Mouse (Mus musculus) forebrain, embryonic 14.5 days (tissue): ENCODE results near the gene Dusp27. TPM values are rescaled to one million over a fixed set of nuclear protein-coding genes. Genes with fewer than 3 reads are reported as not detected.

Experiments used
- ATAC-seq: fragments of 200-750 bp; cut with Nextera tagmentation; 2 replicates; pipeline ENCODE4 v1.8.0; 2017; ENCODE audit warnings: mild to moderate bottlenecking, moderate library complexity
- DNase-seq: peaks from one replicate; pipeline ENCODE4 v3.0.0-alpha.2; 2015; ENCODE audit warnings: low spot score
- H3K27ac ChIP-seq: fragments of 300-500 bp; sonication (generic); 2 replicates; pipeline ENCODE4 v1.5.1; 2014; ENCODE audit warnings: low read depth, mild to moderate bottlenecking, control low read depth, low read length, moderate library complexity
- H3K27me3 ChIP-seq: fragments of 300-500 bp; sonication (generic); replicated peaks from 2 replicates; pipeline ENCODE4 v1.6.1; 2014; ENCODE audit warnings: low read length, control low read depth, mixed read lengths; ENCODE audit not compliant: control insufficient read depth, insufficient read depth
- H3K36me3 ChIP-seq: fragments of 300-500 bp; sonication (generic); 2 replicates; pipeline ENCODE4 v1.6.1; 2014; ENCODE audit warnings: low read length, control low read depth; ENCODE audit not compliant: control insufficient read depth, insufficient read depth
- H3K4me1 ChIP-seq: fragments of 300-500 bp; sonication (generic); 2 replicates; pipeline ENCODE4 v1.6.1; 2014; ENCODE audit warnings: antibody characterized with exemption, low read length, control low read depth; ENCODE audit not compliant: control insufficient read depth, insufficient read depth
- H3K4me2 ChIP-seq: fragments of 300-500 bp; sonication (generic); 2 replicates; pipeline ENCODE4 v1.6.1; 2014; ENCODE audit warnings: mild to moderate bottlenecking, control low read depth, low read length
- H3K4me3 ChIP-seq: fragments of 300-500 bp; sonication (generic); 2 replicates; pipeline ENCODE4 v1.5.1; 2014; ENCODE audit warnings: low read depth, low read length, control low read depth
- H3K9ac ChIP-seq: fragments of 300-500 bp; sonication (generic); 2 replicates; pipeline ENCODE4 v1.6.1; 2014; ENCODE audit warnings: mild to moderate bottlenecking, low read length, control low read depth, moderate library complexity
- H3K9me3 ChIP-seq: fragments of 300-500 bp; sonication (generic); replicated peaks from 2 replicates; pipeline ENCODE4 v1.6.1; 2016; ENCODE audit warnings: low read length, control low read depth, mixed read lengths; ENCODE audit not compliant: control insufficient read depth
- WGBS: fragments of 180-500 bp; shearing (Covaris S2); extraction: QIAGEN DNeasy Blood & Tissue Kit; methylation state at CpG from one replicate; pipeline ENCODE4 v1.1.7; 2014; 5-methylcytosine and 5-hydroxymethylcytosine counted together
- polyA plus RNA-seq: library from polyadenylated mRNA; unstranded; fragments of >200 nt; fragmentation: Nextera tagmentation; extraction: Ambion mirVana; gene quantifications from 2 replicates; pipeline ENCODE4 v1.2.1, GENCODE M21; 2014

Dusp27 gene
- polyA plus RNA-seq, 1 experiment from 2014 or later = 0.70 TPM

DNA sequence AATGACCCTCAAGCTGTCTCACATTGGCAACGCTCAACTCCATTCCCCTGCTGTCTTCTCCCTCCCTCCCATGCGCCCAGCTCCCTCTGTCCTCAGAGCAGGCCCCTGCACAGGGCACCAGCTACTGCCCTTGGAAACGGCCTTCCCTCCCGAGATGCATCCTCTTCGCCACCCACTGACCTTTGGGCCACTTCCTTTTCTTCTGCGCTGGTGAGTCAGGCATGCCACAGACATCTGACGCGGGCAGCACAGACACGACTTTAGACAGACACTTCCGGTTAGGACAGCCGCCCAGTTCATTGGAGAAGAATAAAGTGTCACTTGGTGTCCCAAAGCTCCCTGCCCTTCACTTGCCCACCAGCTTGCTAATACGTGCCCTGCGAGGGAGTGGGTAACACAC, 10.4 kb upstream of the Dusp27 start:
- Histone ChIP-seq H3K4me1 (no peaks in the 10 kb centered on the region), H3K27ac (no peak overlapping the region), H3K4me2 (no peak overlapping the region), H3K4me3 (no peak overlapping the region), H3K9me3 (no peaks in the 10 kb centered on the region), H3K27me3 (no peaks in the 10 kb centered on the region), H3K9ac (no peak overlapping the region), H3K36me3 (no peaks in the 10 kb centered on the region)
- DNase-seq (no peak), ATAC-seq (no peak)
- 87% methylated on average over 13 of the region's 13 CpGs for WGBS

DNA sequence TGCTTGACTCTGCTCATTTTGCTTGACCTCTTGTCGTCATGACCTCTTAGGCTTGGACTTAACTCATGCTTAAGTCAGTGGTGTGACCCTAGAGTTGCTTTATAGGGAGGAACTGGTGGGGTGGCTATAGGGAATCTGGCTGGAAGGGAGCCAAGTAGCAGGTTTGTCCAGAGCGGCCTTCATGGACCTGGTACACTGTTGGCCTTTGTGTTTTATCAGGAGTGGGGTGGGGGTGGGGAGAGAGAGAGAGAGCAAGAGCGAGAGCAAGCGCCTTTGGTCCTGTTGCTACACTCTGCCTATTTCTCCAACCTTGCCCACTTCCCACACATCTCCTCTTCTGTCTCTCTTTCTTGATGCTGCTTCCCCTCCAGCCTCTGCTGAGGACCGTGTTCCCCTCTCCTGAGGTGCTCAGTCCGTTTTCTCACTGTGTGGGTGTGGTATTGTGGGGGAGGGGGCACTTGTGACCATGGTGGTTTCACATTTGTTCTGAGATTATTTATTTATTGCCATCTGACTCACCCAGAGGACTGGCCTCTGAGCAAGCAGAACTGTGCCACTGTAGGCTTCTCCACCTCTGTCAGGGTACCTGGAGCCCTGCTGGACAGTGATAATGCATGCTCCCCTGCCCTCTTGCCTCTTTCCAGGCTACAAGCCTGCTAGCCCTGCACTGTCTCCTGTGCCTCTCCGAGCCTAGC, 9.7 kb upstream of the Dusp27 start:
- Histone ChIP-seq H3K4me2 (no peak overlapping the region), H3K36me3 (no peaks in the 10 kb centered on the region), H3K4me3 (no peak overlapping the region), H3K9ac (no peak overlapping the region), H3K27me3 (no peaks in the 10 kb centered on the region), H3K9me3 (no peaks in the 10 kb centered on the region), H3K27ac (no peak overlapping the region), H3K4me1 (no peaks in the 10 kb centered on the region)
- WGBS = 79% methylated on average over 7 of the region's 7 CpGs
- DNase-seq = no peak
- ATAC-seq = no peak

- H3K4me1 ChIP-seq = no peaks in the 10 kb centered on the region
- no peaks in the 10 kb centered on the region for H3K9me3 ChIP-seq
- no peak for ATAC-seq
- H3K4me3 ChIP-seq = no peak overlapping the region
- H3K27ac ChIP-seq = no peak overlapping the region
- DNase-seq = no peak
- no peak overlapping the region for H3K9ac ChIP-seq
- H3K27me3 ChIP-seq = no peaks in the 10 kb centered on the region
- no peak overlapping the region for H3K4me2 ChIP-seq
- no peaks in the 10 kb centered on the region for H3K36me3 ChIP-seq
- 47% methylated on average over 5 of the region's 5 CpGs for WGBS
Observed at GRCm38 (mm10) chr1:166135091-166135740, 7.5 kb upstream of the Dusp27 start.

DNA sequence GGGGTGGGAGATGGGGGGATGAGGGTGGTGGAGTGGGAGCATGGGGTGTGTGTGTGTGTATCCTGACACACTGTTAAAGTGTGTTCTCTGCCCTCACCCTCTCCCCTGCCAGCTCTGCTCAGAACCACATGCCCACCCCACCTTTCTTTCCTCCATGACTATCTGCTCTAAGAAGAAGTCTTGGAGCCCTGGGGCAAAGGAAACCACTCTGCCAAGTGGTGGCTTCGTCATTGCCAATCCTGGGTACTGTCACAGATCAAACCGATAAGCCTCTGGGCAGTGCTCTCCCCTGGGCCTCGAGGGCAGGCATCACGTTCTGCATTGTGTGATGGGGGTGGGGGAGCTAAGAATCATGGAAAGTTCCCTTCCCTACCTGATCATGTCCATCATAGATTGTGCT, 4.6 kb upstream of the Dusp27 start:
- H3K27me3 ChIP-seq = no peaks in the 10 kb centered on the region
- H3K27ac ChIP-seq = no peak overlapping the region
- H3K9ac ChIP-seq = no peak overlapping the region
- no peaks in the 10 kb centered on the region for H3K9me3 ChIP-seq
- 66% methylated on average over 4 of the region's 4 CpGs for WGBS
- no peak overlapping the region for H3K4me3 ChIP-seq
- ATAC-seq = no peak
- H3K4me2 ChIP-seq = no peak overlapping the region
- H3K36me3 ChIP-seq = no peaks in the 10 kb centered on the region
- no peak for DNase-seq
- H3K4me1 ChIP-seq = no peaks in the 10 kb centered on the region

DNA sequence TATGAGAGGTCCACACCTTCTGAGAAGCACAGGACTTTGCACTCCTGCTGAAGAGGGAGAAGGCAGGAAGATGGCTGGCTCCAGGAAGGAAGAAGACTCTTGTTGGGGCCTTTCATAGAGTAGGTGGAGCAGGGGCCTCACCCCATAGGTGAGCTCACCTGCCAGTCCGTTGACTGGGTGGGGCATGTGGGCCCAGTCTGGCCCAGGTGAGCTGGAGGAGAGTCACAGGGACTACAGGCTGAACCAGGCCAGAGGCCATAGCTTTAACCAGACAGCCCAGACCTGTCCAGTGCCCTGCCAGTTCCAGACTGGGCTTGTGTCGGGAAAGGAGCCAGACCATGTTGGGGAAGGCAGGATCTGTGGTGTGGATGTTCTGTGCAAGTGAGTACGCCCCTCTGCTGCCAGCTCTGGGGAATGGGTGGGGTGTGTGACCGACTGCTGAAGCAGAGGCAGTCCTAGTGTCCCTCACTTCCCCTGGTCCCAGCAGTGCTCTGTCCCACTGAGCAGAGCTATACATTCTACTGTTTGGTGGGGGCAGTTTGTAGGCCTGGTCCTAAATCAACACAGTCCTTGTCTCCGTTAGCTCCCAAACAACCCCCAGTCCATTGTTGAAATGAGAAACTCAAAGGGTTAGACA, 2.6 kb upstream of the Dusp27 start, which contains the start of gene Gpa33:
Gene Gpa33 (plus strand): TSS at position 15 of the 637 bp plus-strand sequence.
- WGBS = 89% methylated on average over 5 of the region's 5 CpGs
- no peak for ATAC-seq
- Histone ChIP-seq H3K9me3 (no peaks in the 10 kb centered on the region), H3K4me2 (no peak within 1 kb of the TSS), H3K27me3 (no peaks in the 10 kb centered on the region), H3K27ac (no peak within 1 kb of the TSS), H3K4me3 (no peak within 1 kb of the TSS), H3K9ac (no peak within 1 kb of the TSS), H3K4me1 (no peaks in the 10 kb centered on the region), H3K36me3 (no peaks in the 10 kb centered on the region)
- DNase-seq = no peak

- H3K27me3 ChIP-seq = no peaks in the 10 kb centered on the region
- H3K27ac ChIP-seq = no peak overlapping the region
- H3K4me2 ChIP-seq = no peak overlapping the region
- WGBS = 85% methylated on average over 5 of the region's 5 CpGs
- no peaks in the 10 kb centered on the region for H3K9me3 ChIP-seq
- H3K4me1 ChIP-seq = no peaks in the 10 kb centered on the region
- H3K36me3 ChIP-seq = no peaks in the 10 kb centered on the region
- no peak overlapping the region for H3K4me3 ChIP-seq
- H3K9ac ChIP-seq = no peak overlapping the region
- DNase-seq (no peak), ATAC-seq (no peak)
Observed at GRCm38 (mm10) chr1:166128551-166128950, 829 bp upstream of the Dusp27 start.

GRCm38 (mm10) chr1:166126795-166127194, 927 bp downstream of the Dusp27 start:
- no peak for DNase-seq
- Histone ChIP-seq H3K27ac (no peak overlapping the region), H3K4me1 (no peaks in the 10 kb centered on the region), H3K9me3 (no peaks in the 10 kb centered on the region), H3K4me3 (no peak overlapping the region), H3K27me3 (no peaks in the 10 kb centered on the region), H3K4me2 (no peak overlapping the region), H3K9ac (no peak overlapping the region), H3K36me3 (no peaks in the 10 kb centered on the region)
- ATAC-seq = no peak
- 79% methylated on average over 9 of the region's 9 CpGs for WGBS

GRCm38 (mm10) chr1:166126290-166126689, 1.4 kb downstream of the Dusp27 start:
- no peaks in the 10 kb centered on the region for H3K36me3 ChIP-seq
- no peak overlapping the region for H3K4me3 ChIP-seq
- DNase-seq (no peak), ATAC-seq (no peak)
- H3K9me3 ChIP-seq = no peaks in the 10 kb centered on the region
- no peak overlapping the region for H3K4me2 ChIP-seq
- H3K27me3 ChIP-seq = no peaks in the 10 kb centered on the region
- 94% methylated on average over 6 of the region's 6 CpGs for WGBS
- no peak overlapping the region for H3K9ac ChIP-seq
- no peaks in the 10 kb centered on the region for H3K4me1 ChIP-seq
- no peak overlapping the region for H3K27ac ChIP-seq
